Mouse (Mus musculus) intestine, postnatal 0 days (tissue): ENCODE results near the gene Gm28051. TPM values are rescaled to one million over a fixed set of nuclear protein-coding genes. Genes with fewer than 3 reads are reported as not detected.

Source experiments
- ATAC-seq: fragments of 200-750 bp; cut with Nextera tagmentation; 2 replicates; pipeline ENCODE4 v1.8.0; 2017; ENCODE audit warnings: mild to moderate bottlenecking, moderate TSS enrichment, moderate library complexity
- H3K27ac ChIP-seq: fragments of 300-500 bp; sonication (generic); 2 replicates; pipeline ENCODE4 v1.5.1; 2014; ENCODE audit warnings: mild to moderate bottlenecking, low read depth, low read length, moderate library complexity
- H3K27me3 ChIP-seq: fragments of 300-500 bp; sonication (generic); replicated peaks from 2 replicates; pipeline ENCODE4 v1.6.1; 2014; ENCODE audit warnings: low read length, mixed read lengths; ENCODE audit not compliant: control insufficient read depth, insufficient read depth
- H3K36me3 ChIP-seq: fragments of 300-500 bp; sonication (generic); 2 replicates; pipeline ENCODE4 v1.6.1; 2014; ENCODE audit warnings: mild to moderate bottlenecking, moderate library complexity; ENCODE audit not compliant: control insufficient read depth, insufficient read depth
- H3K4me1 ChIP-seq: fragments of 300-500 bp; sonication (generic); replicated peaks from 2 replicates; pipeline ENCODE4 v1.6.1; 2014; ENCODE audit warnings: antibody characterized with exemption, low read length, mixed read lengths; ENCODE audit not compliant: control insufficient read depth, insufficient read depth
- H3K4me2 ChIP-seq: fragments of 300-500 bp; sonication (generic); replicated peaks from 2 replicates; pipeline ENCODE4 v1.6.1; 2014; ENCODE audit warnings: low read depth, mild to moderate bottlenecking, moderate library complexity
- H3K4me3 ChIP-seq: fragments of 300-500 bp; sonication (generic); 2 replicates; pipeline ENCODE4 v1.5.1; 2014; ENCODE audit warnings: low read depth, low read length
- H3K9ac ChIP-seq: fragments of 300-500 bp; sonication (generic); 2 replicates; pipeline ENCODE4 v1.6.1; 2014; ENCODE audit warnings: mild to moderate bottlenecking, low read depth, low read length
- H3K9me3 ChIP-seq: fragments of 300-500 bp; sonication (generic); 2 replicates; pipeline ENCODE4 v1.6.1; 2016; ENCODE audit warnings: mixed run types; ENCODE audit not compliant: control insufficient read depth
- CTCF ChIP-seq: sonication (generic); IDR thresholded peaks from 2 replicates; pipeline ENCODE4 v1.5.1; 2016; ENCODE audit warnings: low read depth, mild to moderate bottlenecking, control low read depth, antibody characterized with exemption, moderate library complexity
- WGBS: fragments of 180-500 bp; shearing (Covaris S2); extraction: QIAGEN DNeasy Blood & Tissue Kit; methylation state at CpG from one replicate; pipeline ENCODE4 v1.1.7; 2014; 5-methylcytosine and 5-hydroxymethylcytosine counted together
- polyA plus RNA-seq: library from polyadenylated mRNA; unstranded; fragments of >200 nt; fragmentation: Nextera tagmentation; extraction: Ambion mirVana; gene quantifications from 2 replicates; pipeline ENCODE4 v1.2.1, GENCODE M21; 2015

Gm28051 gene
- polyA plus RNA-seq: not detected in 2 replicates

GRCm38 (mm10) chr12:102757689-102758402 lies at the start of gene Gm28051, which contains the start of the genes Gon7 and Ubr7:
Gene Gm28051, minus strand, starts transcription at chr12:102757765.
Gene Gon7, minus strand, starts transcription at chr12:102757803.
Gene Ubr7, plus strand, starts transcription at chr12:102757967.
- Histone ChIP-seq H3K36me3 (no peaks in the 10 kb centered on the region), H3K4me2 (peak within 1 kb of the TSS; percentile 91), H3K27ac (peak within 1 kb of the TSS; percentile 87), H3K4me3 (peak within 1 kb of the TSS; percentile 94), H3K9ac (peak within 1 kb of the TSS; percentile 81), H3K4me1 (no peaks in the 10 kb centered on the region), H3K9me3 (no peaks in the 10 kb centered on the region), H3K27me3 (no peaks in the 10 kb centered on the region)
- ATAC-seq: peak; percentile 97
- TF ChIP-seq CTCF: peak; percentile 69
- under 1% methylated on average over 72 of the region's 73 CpGs for WGBS

DNA sequence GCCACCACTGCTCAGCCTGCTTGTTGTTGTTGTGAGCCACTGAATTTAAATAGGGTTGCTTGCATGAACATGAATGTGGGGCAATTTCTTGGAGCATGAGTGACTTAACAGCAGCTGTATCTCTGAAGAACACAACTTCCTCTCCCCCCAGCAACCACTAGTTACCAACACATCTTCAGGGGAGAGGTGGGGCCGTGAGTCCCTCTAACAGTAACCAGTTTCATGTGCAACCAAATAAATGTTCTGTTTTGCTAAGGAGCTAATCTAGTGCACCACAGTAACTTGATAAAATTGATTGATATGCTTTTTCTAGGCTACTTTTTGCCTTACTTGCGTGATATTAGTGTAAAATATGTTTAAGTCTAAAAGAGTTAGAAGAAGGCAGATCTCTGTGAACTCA lies 42.0 kb upstream of the Gm28051 start:
- no peak overlapping the region for H3K4me3 ChIP-seq
- no peak for TF ChIP-seq CTCF
- H3K9ac ChIP-seq: no peak overlapping the region
- H3K4me2 ChIP-seq: no peak overlapping the region
- H3K4me1 ChIP-seq: no peaks in the 10 kb centered on the region
- H3K27me3 ChIP-seq: no peaks in the 10 kb centered on the region
- no peak for ATAC-seq
- 0 out of 2 replicates have a peak, but pooled peaks cover 2% of the 10 kb centered on the region for H3K36me3 ChIP-seq
- H3K27ac ChIP-seq: no peak overlapping the region
- H3K9me3 ChIP-seq: no peaks in the 10 kb centered on the region
- WGBS: 86% methylated on average over 2 of the region's 2 CpGs

DNA sequence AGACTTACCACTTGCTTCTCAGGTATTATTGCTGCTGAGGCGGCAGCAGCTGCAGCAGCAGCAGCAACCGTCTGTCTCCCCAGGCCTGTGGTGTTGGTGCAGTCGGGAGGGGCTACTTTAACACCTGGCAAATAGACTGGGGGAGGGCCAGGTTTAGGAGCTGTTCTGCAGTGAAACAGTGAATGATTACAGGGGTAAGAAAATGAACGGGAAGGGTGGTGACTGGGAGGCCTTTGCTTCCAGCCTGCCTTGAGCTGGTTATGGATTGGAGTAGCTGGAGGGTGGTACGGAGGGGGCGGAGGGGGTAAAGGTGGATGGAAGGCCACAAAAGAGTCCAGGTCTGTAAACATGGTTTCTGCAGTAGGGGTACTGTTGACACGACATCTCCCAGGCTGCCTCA lies 30.4 kb upstream of the Gm28051 start:
- Histone ChIP-seq H3K27me3 (no peaks in the 10 kb centered on the region), H3K4me3 (no peak overlapping the region), H3K4me1 (no peaks in the 10 kb centered on the region), H3K27ac (no peak overlapping the region), H3K9me3 (no peaks in the 10 kb centered on the region), H3K4me2 (no peak overlapping the region), H3K36me3 (peaks cover 72% of the 10 kb centered on the region), H3K9ac (no peak overlapping the region)
- 69% methylated on average over 7 of the region's 7 CpGs for WGBS
- no peak for ATAC-seq
- no peak for TF ChIP-seq CTCF

GRCm38 (mm10) chr12:102785593-102785985 lies 28.0 kb upstream of the Gm28051 start:
- H3K4me2 ChIP-seq: no peak overlapping the region
- H3K4me1 ChIP-seq: no peaks in the 10 kb centered on the region
- ATAC-seq: no peak
- peaks cover 50% of the 10 kb centered on the region for H3K36me3 ChIP-seq
- no peak overlapping the region for H3K9ac ChIP-seq
- H3K27me3 ChIP-seq: no peaks in the 10 kb centered on the region
- H3K4me3 ChIP-seq: no peak overlapping the region
- H3K27ac ChIP-seq: no peak overlapping the region
- no peaks in the 10 kb centered on the region for H3K9me3 ChIP-seq
- no peak for TF ChIP-seq CTCF
- WGBS: 93% methylated on average over 5 of the region's 5 CpGs

- Histone ChIP-seq H3K36me3 (peaks cover 45% of the 10 kb centered on the region), H3K4me2 (no peak overlapping the region), H3K9ac (no peak overlapping the region), H3K9me3 (no peaks in the 10 kb centered on the region), H3K4me3 (no peak overlapping the region), H3K27me3 (no peaks in the 10 kb centered on the region), H3K27ac (no peak overlapping the region), H3K4me1 (no peaks in the 10 kb centered on the region)
- TF ChIP-seq CTCF: no peak
- no peak for ATAC-seq
- 91% methylated on average over 19 of the region's 19 CpGs for WGBS
Observed at GRCm38 (mm10) chr12:102784899-102785592, 27.5 kb upstream of the Gm28051 start.

GRCm38 (mm10) chr12:102782841-102783240 lies 25.3 kb upstream of the Gm28051 start:
- H3K4me2 ChIP-seq: no peak overlapping the region
- TF ChIP-seq CTCF: no peak
- H3K36me3 ChIP-seq: peaks cover 47% of the 10 kb centered on the region
- no peaks in the 10 kb centered on the region for H3K9me3 ChIP-seq
- H3K4me1 ChIP-seq: no peaks in the 10 kb centered on the region
- H3K27ac ChIP-seq: no peak overlapping the region
- H3K4me3 ChIP-seq: no peak overlapping the region
- 91% methylated on average over 5 of the region's 5 CpGs for WGBS
- ATAC-seq: no peak
- H3K27me3 ChIP-seq: no peaks in the 10 kb centered on the region
- no peak overlapping the region for H3K9ac ChIP-seq
